Mouse (Mus musculus): Measurements from ENCODE around the gene Golga4. TPM values are rescaled to one million over a fixed set of nuclear protein-coding genes. Genes with fewer than 3 reads are reported as not detected.

Gene Golga4
- total and polyA plus RNA-seq, 2 experiments from 2014 or later = 26.2 to 34.5 TPM

GRCm38 (mm10) chr9:118504656-118505055 lies 1.4 kb upstream of the Golga4 start:
- Histone ChIP-seq H3K27ac (ENCODE audit: low read depth, low read length) (no peak overlapping the region), H3K9ac (replicated peaks; ENCODE audit: low read length, poor library complexity, severe bottlenecking) (no peak overlapping the region), H3K36me3 (ENCODE audit: insufficient read depth, low read length) (no peaks in the 10 kb centered on the region), H3K27me3 (ENCODE audit: insufficient read depth, low read length) (no peaks in the 10 kb centered on the region), H3K9me3 (ENCODE audit: low read length) (no peaks in the 10 kb centered on the region), H3K4me3 (ENCODE audit: low read depth, low read length) (no peak overlapping the region), H3K4me2 (ENCODE audit: low read depth, low read length, poor library complexity, severe bottlenecking) (no peak overlapping the region), H3K4me1 (ENCODE audit: insufficient read depth, low read length) (peaks cover 8% of the 10 kb centered on the region; the same call in 1 of the 2 replicates)
- ATAC-seq (ENCODE audit: low FRiP score) (no peak), DNase-seq (ENCODE audit: low spot score) (no peak)
- 95% methylated on average over 3 of the region's 3 CpGs for WGBS
- no peak for TF ChIP-seq CTCF (IDR thresholded peaks at IDR 0.05)

- TF ChIP-seq CTCF (IDR thresholded peaks at IDR 0.05) = no peak
- no peaks in the 10 kb centered on the region for H3K9me3 ChIP-seq (ENCODE audit: low read length)
- WGBS = under 1% methylated on average over 57 of the region's 57 CpGs
- DNase-seq (ENCODE audit: low spot score) = no peak
- peak; percentile 57 for ATAC-seq (ENCODE audit: low FRiP score)
- peak overlapping the region; percentile 91 for H3K4me2 ChIP-seq (ENCODE audit: low read depth, low read length, poor library complexity, severe bottlenecking)
- H3K27ac ChIP-seq (ENCODE audit: low read depth, low read length) = peak overlapping the region; percentile 74
- H3K4me1 ChIP-seq (ENCODE audit: insufficient read depth, low read length) = peaks cover 8% of the 10 kb centered on the region; the same call in 1 of the 2 replicates
- peak overlapping the region; percentile 83 for H3K9ac ChIP-seq (replicated peaks; ENCODE audit: low read length, poor library complexity, severe bottlenecking)
- no peaks in the 10 kb centered on the region for H3K27me3 ChIP-seq (ENCODE audit: insufficient read depth, low read length)
- peak overlapping the region; percentile 93 for H3K4me3 ChIP-seq (ENCODE audit: low read depth, low read length)
- H3K36me3 ChIP-seq (ENCODE audit: insufficient read depth, low read length) = no peaks in the 10 kb centered on the region
Observed at GRCm38 (mm10) chr9:118506404-118507231, 551 bp downstream of the Golga4 start.

DNA sequence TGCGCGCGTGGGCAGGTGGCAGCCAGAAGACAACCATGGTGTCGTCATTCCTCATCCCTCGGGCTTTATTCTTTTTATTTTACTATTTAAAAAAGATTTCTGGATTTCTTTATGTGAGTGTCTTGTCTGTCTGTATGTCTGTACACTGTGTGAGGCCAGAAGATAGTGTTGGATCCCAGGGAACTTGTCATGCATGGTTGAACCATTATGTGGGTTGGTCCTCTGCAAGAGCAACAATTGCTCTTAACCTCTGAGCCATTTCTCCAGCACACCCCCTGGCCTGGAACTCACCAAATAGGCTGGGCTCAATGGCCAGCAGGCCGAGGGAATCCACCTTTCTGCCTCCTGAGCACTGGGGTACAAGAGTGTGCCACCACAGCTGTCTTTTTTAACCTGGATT lies 1.5 kb downstream of the Golga4 start:
- no peaks in the 10 kb centered on the region for H3K36me3 ChIP-seq (ENCODE audit: insufficient read depth, low read length)
- peak overlapping the region; percentile 91 for H3K4me2 ChIP-seq (ENCODE audit: low read depth, low read length, poor library complexity, severe bottlenecking)
- 71% methylated on average over 6 of the region's 6 CpGs for WGBS
- H3K9ac ChIP-seq (replicated peaks; ENCODE audit: low read length, poor library complexity, severe bottlenecking) = peak overlapping the region; percentile 83; the same call in 1 of the 2 replicates
- H3K9me3 ChIP-seq (ENCODE audit: low read length) = no peaks in the 10 kb centered on the region
- ATAC-seq (ENCODE audit: low FRiP score) (no peak), DNase-seq (ENCODE audit: low spot score) (no peak)
- H3K27me3 ChIP-seq (ENCODE audit: insufficient read depth, low read length) = no peaks in the 10 kb centered on the region
- no peak for TF ChIP-seq CTCF (IDR thresholded peaks at IDR 0.05)
- peaks cover 8% of the 10 kb centered on the region; the same call in 1 of the 2 replicates for H3K4me1 ChIP-seq (ENCODE audit: insufficient read depth, low read length)
- H3K27ac ChIP-seq (ENCODE audit: low read depth, low read length) = no peak overlapping the region
- H3K4me3 ChIP-seq (ENCODE audit: low read depth, low read length) = peak overlapping the region; percentile 93

- Histone ChIP-seq H3K4me3 (ENCODE audit: low read depth, low read length) (no peak overlapping the region), H3K4me2 (ENCODE audit: low read depth, low read length, poor library complexity, severe bottlenecking) (peak overlapping the region; percentile 24; the same call in 1 of the 2 replicates), H3K27me3 (ENCODE audit: insufficient read depth, low read length) (no peaks in the 10 kb centered on the region), H3K4me1 (ENCODE audit: insufficient read depth, low read length) (peaks cover 8% of the 10 kb centered on the region; the same call in 1 of the 2 replicates), H3K9ac (replicated peaks; ENCODE audit: low read length, poor library complexity, severe bottlenecking) (0 out of 2 replicates have a peak overlapping the region, but pooled peaks have one; percentile 29), H3K36me3 (ENCODE audit: insufficient read depth, low read length) (no peaks in the 10 kb centered on the region), H3K27ac (ENCODE audit: low read depth, low read length) (no peak overlapping the region), H3K9me3 (ENCODE audit: low read length) (no peaks in the 10 kb centered on the region)
- no peak for TF ChIP-seq CTCF (IDR thresholded peaks at IDR 0.05)
- ATAC-seq (ENCODE audit: low FRiP score) = no peak
- no peak for DNase-seq (ENCODE audit: low spot score)
- WGBS = 78% methylated on average over 7 of the region's 7 CpGs
Observed at GRCm38 (mm10) chr9:118508601-118509000, 2.5 kb downstream of the Golga4 start.

- Histone ChIP-seq H3K4me3 (ENCODE audit: low read depth, low read length) (no peak overlapping the region), H3K9me3 (ENCODE audit: low read length) (no peaks in the 10 kb centered on the region), H3K4me1 (ENCODE audit: insufficient read depth, low read length) (peaks cover 8% of the 10 kb centered on the region; the same call in 1 of the 2 replicates), H3K27ac (ENCODE audit: low read depth, low read length) (no peak overlapping the region), H3K36me3 (ENCODE audit: insufficient read depth, low read length) (peaks cover 6% of the 10 kb centered on the region; the same call in 1 of the 2 replicates), H3K27me3 (ENCODE audit: insufficient read depth, low read length) (no peaks in the 10 kb centered on the region), H3K4me2 (ENCODE audit: low read depth, low read length, poor library complexity, severe bottlenecking) (no peak overlapping the region), H3K9ac (replicated peaks; ENCODE audit: low read length, poor library complexity, severe bottlenecking) (no peak overlapping the region)
- WGBS = 85% methylated on average over 15 of the region's 15 CpGs
- ATAC-seq (ENCODE audit: low FRiP score) (no peak), DNase-seq (ENCODE audit: low spot score) (no peak)
- TF ChIP-seq CTCF (IDR thresholded peaks at IDR 0.05) = no peak
Observed at GRCm38 (mm10) chr9:118510941-118511690, 5.0 kb downstream of the Golga4 start.

Data from midbrain, postnatal 0 days (tissue).